Mouse (Mus musculus) erythroblast, embryonic 14.5 days (primary cell): ENCODE data around the gene Qrfpr.

ENCODE experiments used
- GATA1 ChIP-seq: IDR thresholded peaks from 2 replicates; pipeline ENCODE4 v1.6.1; 2012; ENCODE audit warnings: low read length, inconsistent platforms, mixed read lengths
- TAL1 ChIP-seq: IDR thresholded peaks from 3 replicates; pipeline ENCODE4 v1.6.1; 2012; ENCODE audit warnings: low read length, inconsistent platforms, mixed read lengths

DNA sequence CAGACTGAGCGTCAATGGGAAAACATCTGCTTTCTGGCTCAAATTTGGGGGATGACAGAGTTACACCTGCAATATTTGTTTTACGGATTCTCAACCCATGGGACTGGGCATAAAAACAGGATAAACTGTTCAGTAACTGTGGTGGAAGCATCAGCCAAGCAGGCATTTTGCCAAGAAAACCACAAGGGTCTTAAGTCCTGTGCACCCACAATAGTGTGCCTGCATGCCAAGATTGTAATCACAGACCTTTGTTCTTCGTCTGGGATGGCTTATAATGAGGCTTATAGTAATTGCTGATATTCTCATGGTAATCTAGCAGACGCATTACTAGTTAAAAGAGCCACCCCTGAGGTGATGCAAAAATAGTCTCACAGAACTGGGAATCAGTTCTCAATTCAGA, 41.2 kb upstream of the Qrfpr start:
- no peak for TF ChIP-seq GATA1
- no peak for TF ChIP-seq TAL1
